ENCODE assay signal across 26 mouse cellular contexts in the genomic region with DNA sequence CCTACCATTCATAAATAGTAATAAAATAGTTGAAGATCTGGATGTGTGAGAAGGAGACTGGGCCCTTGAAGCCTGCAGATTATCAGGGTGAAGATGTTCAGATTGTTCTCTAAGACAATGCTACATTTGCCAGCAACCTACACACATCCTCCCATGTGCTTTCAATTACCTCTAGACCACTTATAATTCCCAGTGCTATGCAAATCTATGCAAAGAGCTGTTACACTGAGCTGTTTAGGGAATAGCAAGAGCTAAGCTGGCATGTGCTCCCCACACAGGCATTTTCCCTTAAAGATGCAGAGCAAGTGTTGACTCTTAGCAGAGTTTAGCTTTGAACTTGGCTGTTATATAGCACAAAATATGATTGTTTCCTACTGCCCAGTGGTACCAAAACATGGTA.
"Had no signal": no experiment of that assay in that cellular context is flagged by ENCODE, and none has a peak within 500 bp of the region (broad histone marks: within the 10 kb centered on the region; RNA-seq: fewer than 3 reads in every experiment).

No protein-coding gene starts in this region.

- H3K4me1 ChIP-seq: limb, embryonic 10.5 days; limb, embryonic 13.5 days; liver, embryonic 12.5 days; liver, embryonic 15.5 days; lung, embryonic 15.5 days; megakaryocyte, embryonic 14.5 days; midbrain, embryonic 10.5 days; midbrain, embryonic 13.5 days; neural tube, embryonic 13.5 days; stomach, embryonic 15.5 days had no signal

- ATAC-seq: liver, embryonic 12.5 days; midbrain, embryonic 13.5 days; midbrain, embryonic 16.5 days had no signal

- H3K27me3 ChIP-seq: limb, embryonic 13.5 days; liver, embryonic 12.5 days; liver, embryonic 15.5 days; lung, embryonic 15.5 days; megakaryocyte, embryonic 14.5 days; midbrain, embryonic 13.5 days; neural tube, embryonic 13.5 days; stomach, embryonic 15.5 days had no signal

- H3K9ac ChIP-seq: limb, embryonic 13.5 days; liver, embryonic 12.5 days; liver, embryonic 15.5 days; lung, embryonic 15.5 days; midbrain, embryonic 13.5 days; neural tube, embryonic 13.5 days; stomach, embryonic 15.5 days had no signal

- H3K27ac ChIP-seq: limb, embryonic 10.5 days; limb, embryonic 13.5 days; liver, embryonic 12.5 days; liver, embryonic 15.5 days; lung, embryonic 15.5 days; midbrain, embryonic 10.5 days; midbrain, embryonic 13.5 days; neural tube, embryonic 13.5 days; stomach, embryonic 15.5 days had no signal

- DNase-seq: kidney, adult 18-20 months; kidney, adult 9 months; kidney, postnatal 14 days; kidney, postnatal 4 days; layer of hippocampus, postnatal 36 days; liver; lung, adult 18-20 months; lung, postnatal 10 days; lung, postnatal 36 days; retina, postnatal 1 day; right cerebral cortex, postnatal 14 days; right cerebral cortex, postnatal 4 days; thymus, adult 18-20 months; thymus, postnatal 36 days had no signal

- H3K36me3 ChIP-seq: limb, embryonic 10.5 days; limb, embryonic 13.5 days; liver, embryonic 12.5 days; liver, embryonic 15.5 days; lung, embryonic 15.5 days; midbrain, embryonic 10.5 days; midbrain, embryonic 13.5 days; neural tube, embryonic 13.5 days; stomach, embryonic 15.5 days had no signal

- H3K4me2 ChIP-seq: limb, embryonic 13.5 days; liver, embryonic 12.5 days; liver, embryonic 15.5 days; lung, embryonic 15.5 days; midbrain, embryonic 13.5 days; neural tube, embryonic 13.5 days; stomach, embryonic 15.5 days had no signal

- H3K4me3 ChIP-seq: limb, embryonic 10.5 days; limb, embryonic 13.5 days; liver, embryonic 12.5 days; liver, embryonic 15.5 days; lung, embryonic 15.5 days; megakaryocyte, embryonic 14.5 days; midbrain, embryonic 10.5 days; midbrain, embryonic 13.5 days; myocyte; neural tube, embryonic 13.5 days; stomach, embryonic 15.5 days had no signal

- H3K9me3 ChIP-seq: limb, embryonic 10.5 days; limb, embryonic 13.5 days; liver, embryonic 12.5 days; liver, embryonic 15.5 days; lung, embryonic 15.5 days; midbrain, embryonic 10.5 days; midbrain, embryonic 13.5 days; neural tube, embryonic 13.5 days; stomach, embryonic 15.5 days had no signal
